Mouse (Mus musculus): ENCODE data around the gene Usp33. TPM values are rescaled to one million over a fixed set of nuclear protein-coding genes. Genes with fewer than 3 reads are reported as not detected.
A peak's percentile ranks its signal among the peaks of the same experiment; 100 is the strongest.

The Usp33 gene
- total and polyA plus RNA-seq, 2 experiments from 2014 or later: 70.7 to 83.3 TPM

GRCm38 (mm10) chr3:152348011-152348830, 1.9 kb downstream of the Usp33 start:
- Histone ChIP-seq H3K36me3 (ENCODE audit: insufficient read depth, low read length) (no peaks in the 10 kb centered on the region), H3K9me3 (ENCODE audit: low read length) (no peaks in the 10 kb centered on the region), H3K4me3 (ENCODE audit: low read depth, low read length) (no peak overlapping the region), H3K27me3 (ENCODE audit: insufficient read depth, low read length) (no peaks in the 10 kb centered on the region), H3K27ac (ENCODE audit: low read depth, low read length) (no peak overlapping the region), H3K4me1 (ENCODE audit: insufficient read depth, low read length) (peaks cover 4% of the 10 kb centered on the region), H3K4me2 (ENCODE audit: low read depth, low read length, poor library complexity, severe bottlenecking) (0 out of 2 replicates have a peak overlapping the region, but pooled peaks have one; percentile 65), H3K9ac (replicated peaks; ENCODE audit: low read length, poor library complexity, severe bottlenecking) (no peak overlapping the region)
- DNase-seq (ENCODE audit: low spot score) (no peak), ATAC-seq (ENCODE audit: low FRiP score) (no peak)
- no peak for TF ChIP-seq CTCF (IDR thresholded peaks at IDR 0.05)
- WGBS: 85% methylated on average over 10 of the region's 10 CpGs

DNA sequence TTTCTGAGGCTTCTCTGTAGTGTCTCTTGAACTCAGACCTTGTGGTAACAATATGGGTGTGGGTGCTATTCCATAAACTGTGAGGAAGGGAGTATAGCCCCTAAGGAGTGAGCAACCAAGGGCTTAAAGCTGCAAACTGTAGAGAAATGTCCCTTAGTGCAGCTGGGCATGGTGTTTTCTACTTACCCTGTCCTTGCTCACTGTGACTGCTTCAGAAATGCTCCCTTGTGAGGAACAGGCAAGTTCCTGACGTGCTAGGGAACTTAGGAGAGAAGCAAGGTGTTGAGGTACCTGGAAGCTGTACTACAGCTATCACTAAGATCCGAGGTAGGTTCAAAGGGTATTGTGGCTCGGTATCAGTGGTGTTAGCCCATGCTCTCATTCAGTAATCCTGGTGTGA, 4.2 kb downstream of the Usp33 start:
- no peak for ATAC-seq (ENCODE audit: low FRiP score)
- Histone ChIP-seq H3K27me3 (ENCODE audit: insufficient read depth, low read length) (no peaks in the 10 kb centered on the region), H3K36me3 (ENCODE audit: insufficient read depth, low read length) (no peaks in the 10 kb centered on the region), H3K4me3 (ENCODE audit: low read depth, low read length) (no peak overlapping the region), H3K9ac (replicated peaks; ENCODE audit: low read length, poor library complexity, severe bottlenecking) (no peak overlapping the region), H3K27ac (ENCODE audit: low read depth, low read length) (no peak overlapping the region), H3K4me1 (ENCODE audit: insufficient read depth, low read length) (peaks cover 4% of the 10 kb centered on the region), H3K9me3 (ENCODE audit: low read length) (no peaks in the 10 kb centered on the region), H3K4me2 (ENCODE audit: low read depth, low read length, poor library complexity, severe bottlenecking) (no peak overlapping the region)
- 81% methylated on average over 3 of the region's 3 CpGs for WGBS
- TF ChIP-seq CTCF (IDR thresholded peaks at IDR 0.05): no peak
- no peak for DNase-seq (ENCODE audit: low spot score)

GRCm38 (mm10) chr3:152350966-152351365, 4.7 kb downstream of the Usp33 start:
- H3K4me2 ChIP-seq (ENCODE audit: low read depth, low read length, poor library complexity, severe bottlenecking): no peak overlapping the region
- no peak overlapping the region for H3K9ac ChIP-seq (replicated peaks; ENCODE audit: low read length, poor library complexity, severe bottlenecking)
- DNase-seq (ENCODE audit: low spot score) (no peak), ATAC-seq (ENCODE audit: low FRiP score) (no peak)
- H3K4me1 ChIP-seq (ENCODE audit: insufficient read depth, low read length): peaks cover 4% of the 10 kb centered on the region
- no peak overlapping the region for H3K4me3 ChIP-seq (ENCODE audit: low read depth, low read length)
- no peaks in the 10 kb centered on the region for H3K27me3 ChIP-seq (ENCODE audit: insufficient read depth, low read length)
- no peak for TF ChIP-seq CTCF (IDR thresholded peaks at IDR 0.05)
- no peaks in the 10 kb centered on the region for H3K9me3 ChIP-seq (ENCODE audit: low read length)
- WGBS: 88% methylated on average over 5 of the region's 5 CpGs
- H3K36me3 ChIP-seq (ENCODE audit: insufficient read depth, low read length): no peaks in the 10 kb centered on the region
- no peak overlapping the region for H3K27ac ChIP-seq (ENCODE audit: low read depth, low read length)

GRCm38 (mm10) chr3:152352289-152352688, 6.0 kb downstream of the Usp33 start:
- Histone ChIP-seq H3K4me3 (ENCODE audit: low read depth, low read length) (no peak overlapping the region), H3K4me2 (ENCODE audit: low read depth, low read length, poor library complexity, severe bottlenecking) (no peak overlapping the region), H3K27ac (ENCODE audit: low read depth, low read length) (no peak overlapping the region), H3K27me3 (ENCODE audit: insufficient read depth, low read length) (no peaks in the 10 kb centered on the region), H3K4me1 (ENCODE audit: insufficient read depth, low read length) (peaks cover 4% of the 10 kb centered on the region), H3K36me3 (ENCODE audit: insufficient read depth, low read length) (0 out of 2 replicates have a peak, but pooled peaks cover 3% of the 10 kb centered on the region), H3K9ac (replicated peaks; ENCODE audit: low read length, poor library complexity, severe bottlenecking) (no peak overlapping the region), H3K9me3 (ENCODE audit: low read length) (no peaks in the 10 kb centered on the region)
- no peak for TF ChIP-seq CTCF (IDR thresholded peaks at IDR 0.05)
- 89% methylated on average over 4 of the region's 4 CpGs for WGBS
- DNase-seq (ENCODE audit: low spot score): no peak
- ATAC-seq (ENCODE audit: low FRiP score): no peak

- Histone ChIP-seq H3K27ac (ENCODE audit: low read depth, low read length) (no peak overlapping the region), H3K9me3 (ENCODE audit: low read length) (no peaks in the 10 kb centered on the region), H3K4me3 (ENCODE audit: low read depth, low read length) (no peak overlapping the region), H3K36me3 (ENCODE audit: insufficient read depth, low read length) (0 out of 2 replicates have a peak, but pooled peaks cover 5% of the 10 kb centered on the region), H3K9ac (replicated peaks; ENCODE audit: low read length, poor library complexity, severe bottlenecking) (no peak overlapping the region), H3K4me1 (ENCODE audit: insufficient read depth, low read length) (no peaks in the 10 kb centered on the region; the same call in 1 of the 2 replicates), H3K27me3 (ENCODE audit: insufficient read depth, low read length) (no peaks in the 10 kb centered on the region), H3K4me2 (ENCODE audit: low read depth, low read length, poor library complexity, severe bottlenecking) (no peak overlapping the region)
- 62% methylated on average over 10 of the region's 10 CpGs for WGBS
- ATAC-seq (ENCODE audit: low FRiP score) (no peak), DNase-seq (ENCODE audit: low spot score) (peak; percentile 27)
- no peak for TF ChIP-seq CTCF (IDR thresholded peaks at IDR 0.05)
These were observed 7.3 kb downstream of the Usp33 start for GRCm38 (mm10) chr3:152353434-152354177.

DNA sequence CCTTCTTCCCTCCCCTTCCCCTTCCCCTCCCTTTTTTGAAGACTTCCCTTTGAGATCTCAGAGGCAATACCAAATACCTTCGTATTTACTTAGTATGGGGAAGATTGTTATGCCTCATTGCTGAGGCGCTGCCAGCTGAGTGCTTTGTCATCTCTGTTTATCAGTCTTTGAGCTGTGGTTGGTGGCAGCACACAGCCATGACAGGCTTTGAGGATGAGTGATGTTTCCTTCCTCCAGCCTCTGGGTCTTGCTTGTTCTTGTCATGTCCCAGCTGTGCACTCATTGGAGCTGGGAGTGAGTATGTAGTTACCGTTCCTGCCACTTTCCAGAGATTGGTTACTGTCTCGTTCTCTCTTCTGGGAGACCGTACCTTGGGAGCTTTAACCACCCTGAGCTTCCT, 9.1 kb downstream of the Usp33 start:
- no peaks in the 10 kb centered on the region for H3K27me3 ChIP-seq (ENCODE audit: insufficient read depth, low read length)
- no peak overlapping the region for H3K27ac ChIP-seq (ENCODE audit: low read depth, low read length)
- no peak overlapping the region for H3K9ac ChIP-seq (replicated peaks; ENCODE audit: low read length, poor library complexity, severe bottlenecking)
- no peak overlapping the region for H3K4me2 ChIP-seq (ENCODE audit: low read depth, low read length, poor library complexity, severe bottlenecking)
- no peaks in the 10 kb centered on the region for H3K4me1 ChIP-seq (ENCODE audit: insufficient read depth, low read length)
- H3K4me3 ChIP-seq (ENCODE audit: low read depth, low read length): no peak overlapping the region
- peaks cover 15% of the 10 kb centered on the region; the same call in 1 of the 2 replicates for H3K36me3 ChIP-seq (ENCODE audit: insufficient read depth, low read length)
- TF ChIP-seq CTCF (IDR thresholded peaks at IDR 0.05): no peak
- 67% methylated on average over 5 of the region's 5 CpGs for WGBS
- ATAC-seq (ENCODE audit: low FRiP score) (no peak), DNase-seq (ENCODE audit: low spot score) (no peak)
- H3K9me3 ChIP-seq (ENCODE audit: low read length): no peaks in the 10 kb centered on the region
